Mouse (Mus musculus): ENCODE measurements at regions not wholly inside any gene's neighbourhood (a gene's known extent, or its start where the extent isn't known, plus 50 kb on each side); places are given as distances from the start of the nearest gene placed in this dataset.

- WGBS, result 89% methylated on average over 9 of the region's 9 CpGs
- Histone ChIP-seq H3K4me3 (ENCODE audit: insufficient read depth, low read depth, low read length) (no peak overlapping the region), H3K9ac (ENCODE audit: low read depth, low read length) (no peak overlapping the region), H3K27ac (replicated peaks; ENCODE audit: insufficient read depth, low read depth, low read length) (no peak overlapping the region), H3K27me3 (ENCODE audit: control insufficient read depth, insufficient read depth, low read length) (no peaks in the 10 kb centered on the region), H3K79me2 (ENCODE audit: control insufficient read depth, insufficient read depth, low read length) (no peaks in the 10 kb centered on the region), H3K36me3 (ENCODE audit: control insufficient read depth, insufficient read depth, low read length) (no peaks in the 10 kb centered on the region), H3K4me1 (ENCODE audit: control insufficient read depth, insufficient read depth, low read length) (no peaks in the 10 kb centered on the region)
- DNase-seq (ENCODE audit: extremely low read depth, low read depth, low spot score), result no peak
- TF ChIP-seq POLR2A (IDR thresholded peaks at IDR 0.05; ENCODE audit: extremely low read depth, insufficient read depth, low read length) (no peak), CTCF (IDR thresholded peaks at IDR 0.05; ENCODE audit: low read depth, low read length) (no peak)
Observed at GRCm38 (mm10) chr9:116323871-116324721, 148.9 kb upstream of the Tgfbr2 start.

GRCm38 (mm10) chr9:116321908-116322307 lies 146.7 kb upstream of the Tgfbr2 start:
- Histone ChIP-seq H3K27ac (replicated peaks; ENCODE audit: insufficient read depth, low read depth, low read length) (no peak overlapping the region), H3K79me2 (ENCODE audit: control insufficient read depth, insufficient read depth, low read length) (no peaks in the 10 kb centered on the region), H3K36me3 (ENCODE audit: control insufficient read depth, insufficient read depth, low read length) (no peaks in the 10 kb centered on the region), H3K4me3 (ENCODE audit: insufficient read depth, low read depth, low read length) (no peak overlapping the region), H3K9ac (ENCODE audit: low read depth, low read length) (no peak overlapping the region), H3K27me3 (ENCODE audit: control insufficient read depth, insufficient read depth, low read length) (no peaks in the 10 kb centered on the region), H3K4me1 (ENCODE audit: control insufficient read depth, insufficient read depth, low read length) (no peaks in the 10 kb centered on the region)
- no peak for DNase-seq (ENCODE audit: extremely low read depth, low read depth, low spot score)
- WGBS, result 89% methylated on average over 6 of the region's 6 CpGs
- TF ChIP-seq CTCF (IDR thresholded peaks at IDR 0.05; ENCODE audit: low read depth, low read length) (no peak), POLR2A (IDR thresholded peaks at IDR 0.05; ENCODE audit: extremely low read depth, insufficient read depth, low read length) (no peak)

GRCm38 (mm10) chr9:116319421-116319820 lies 144.3 kb upstream of the Tgfbr2 start:
- no peak overlapping the region for H3K9ac ChIP-seq (ENCODE audit: low read depth, low read length)
- no peaks in the 10 kb centered on the region for H3K27me3 ChIP-seq (ENCODE audit: control insufficient read depth, insufficient read depth, low read length)
- 87% methylated on average over 3 of the region's 3 CpGs for WGBS
- H3K4me1 ChIP-seq (ENCODE audit: control insufficient read depth, insufficient read depth, low read length), result no peaks in the 10 kb centered on the region
- no peaks in the 10 kb centered on the region for H3K79me2 ChIP-seq (ENCODE audit: control insufficient read depth, insufficient read depth, low read length)
- no peak for DNase-seq (ENCODE audit: extremely low read depth, low read depth, low spot score)
- H3K4me3 ChIP-seq (ENCODE audit: insufficient read depth, low read depth, low read length), result no peak overlapping the region
- H3K27ac ChIP-seq (replicated peaks; ENCODE audit: insufficient read depth, low read depth, low read length), result no peak overlapping the region
- TF ChIP-seq POLR2A (IDR thresholded peaks at IDR 0.05; ENCODE audit: extremely low read depth, insufficient read depth, low read length), result no peak
- TF ChIP-seq CTCF (IDR thresholded peaks at IDR 0.05; ENCODE audit: low read depth, low read length), result no peak
- H3K36me3 ChIP-seq (ENCODE audit: control insufficient read depth, insufficient read depth, low read length), result no peaks in the 10 kb centered on the region

- Histone ChIP-seq H3K4me3 (ENCODE audit: insufficient read depth, low read depth, low read length) (no peak overlapping the region), H3K27ac (replicated peaks; ENCODE audit: insufficient read depth, low read depth, low read length) (no peak overlapping the region), H3K79me2 (ENCODE audit: control insufficient read depth, insufficient read depth, low read length) (no peaks in the 10 kb centered on the region), H3K36me3 (ENCODE audit: control insufficient read depth, insufficient read depth, low read length) (no peaks in the 10 kb centered on the region), H3K4me1 (ENCODE audit: control insufficient read depth, insufficient read depth, low read length) (peaks cover 2% of the 10 kb centered on the region; the same call in 1 of the 2 replicates), H3K27me3 (ENCODE audit: control insufficient read depth, insufficient read depth, low read length) (no peaks in the 10 kb centered on the region), H3K9ac (ENCODE audit: low read depth, low read length) (no peak overlapping the region)
- TF ChIP-seq CTCF (IDR thresholded peaks at IDR 0.05; ENCODE audit: low read depth, low read length) (no peak), POLR2A (IDR thresholded peaks at IDR 0.05; ENCODE audit: extremely low read depth, insufficient read depth, low read length) (no peak)
- no peak for DNase-seq (ENCODE audit: extremely low read depth, low read depth, low spot score)
- WGBS, result 80% methylated on average over 4 of the region's 4 CpGs
Observed at GRCm38 (mm10) chr9:116316582-116317095, 141.5 kb upstream of the Tgfbr2 start.

- Histone ChIP-seq H3K4me3 (ENCODE audit: insufficient read depth, low read depth, low read length) (no peak overlapping the region), H3K79me2 (ENCODE audit: control insufficient read depth, insufficient read depth, low read length) (no peaks in the 10 kb centered on the region), H3K27me3 (ENCODE audit: control insufficient read depth, insufficient read depth, low read length) (no peaks in the 10 kb centered on the region), H3K36me3 (ENCODE audit: control insufficient read depth, insufficient read depth, low read length) (no peaks in the 10 kb centered on the region), H3K4me1 (ENCODE audit: control insufficient read depth, insufficient read depth, low read length) (peaks cover 2% of the 10 kb centered on the region; the same call in 1 of the 2 replicates), H3K27ac (replicated peaks; ENCODE audit: insufficient read depth, low read depth, low read length) (no peak overlapping the region), H3K9ac (ENCODE audit: low read depth, low read length) (no peak overlapping the region)
- no peak for DNase-seq (ENCODE audit: extremely low read depth, low read depth, low spot score)
- no peak for TF ChIP-seq POLR2A (IDR thresholded peaks at IDR 0.05; ENCODE audit: extremely low read depth, insufficient read depth, low read length)
- TF ChIP-seq CTCF (IDR thresholded peaks at IDR 0.05; ENCODE audit: low read depth, low read length), result no peak
Observed at GRCm38 (mm10) chr9:116314803-116315202, 139.6 kb upstream of the Tgfbr2 start.
